Mouse (Mus musculus): ENCODE measurements around the gene Eif2b1.

GRCm38 (mm10) chr5:124539905-124540304 is 39.0 kb downstream of the Eif2b1 start:
- TF ChIP-seq POLR2A (IDR thresholded peaks at IDR 0.05; ENCODE audit: control insufficient read depth, low read depth, low read length) (no peak), CTCF (IDR thresholded peaks at IDR 0.05; ENCODE audit: control insufficient read depth, insufficient read depth, insufficient replicate concordance, low read depth, low read length) (no peak)

Measured in testis, adult 2 months (tissue).